Mouse (Mus musculus): ENCODE data around the gene Marcks.

DNA sequence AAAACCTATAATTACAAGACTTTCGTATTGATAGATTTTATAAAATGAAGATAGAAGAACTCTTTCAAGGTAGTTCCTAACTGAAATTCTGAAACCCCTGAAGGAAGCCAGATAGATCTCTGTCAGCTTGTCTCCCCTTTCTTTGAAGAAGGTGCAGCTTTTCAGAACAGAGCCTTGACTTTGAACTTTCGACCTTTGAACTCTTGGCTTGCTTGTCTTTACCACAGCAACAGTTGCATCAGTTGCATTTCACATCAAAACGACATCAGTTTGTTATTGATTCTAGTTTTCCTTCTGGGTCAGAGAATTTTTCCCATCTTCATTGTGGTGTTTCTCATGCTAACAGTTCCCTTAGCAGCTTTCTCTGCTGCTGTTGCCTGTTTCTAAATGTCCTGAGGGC, 9.3 kb upstream of the Marcks start:
- no peak for TF ChIP-seq GATA1 (IDR thresholded peaks at IDR 0.05; ENCODE audit: borderline replicate concordance, low read length)
- TF ChIP-seq FLI1 (IDR thresholded peaks at IDR 0.05; ENCODE audit: low read length), result no peak

All from megakaryocyte, embryonic 14.5 days (primary cell).